Mouse (Mus musculus): ENCODE data around the gene Cfb.

The Cfb gene

GRCm38 (mm10) chr17:34884704-34885103, 22.4 kb upstream of the Cfb start:
- in situ Hi-C loops (cut with MseI, MboI): no loop called here

GRCm38 (mm10) chr17:34883332-34883731, 21.0 kb upstream of the Cfb start:
- in situ Hi-C loops (cut with MseI, MboI): no loop called here

- in situ Hi-C loops (cut with MseI, MboI): no loop called here
Measured at GRCm38 (mm10) chr17:34881683-34882310, 19.5 kb upstream of the Cfb start, which contains the start of gene Gm20547. Gene Gm20547 (minus strand): TSS chr17:34882042.

- in situ Hi-C loops (cut with MseI, MboI): no loop called here
Measured at GRCm38 (mm10) chr17:34881166-34881565, 18.8 kb upstream of the Cfb start.

GRCm38 (mm10) chr17:34879336-34879879, 17.1 kb upstream of the Cfb start, which contains the start of gene Zbtb12:
Gene Zbtb12 (plus strand): TSS chr17:34879483.
- in situ Hi-C loops (cut with MseI, MboI): no loop called here

- in situ Hi-C loops (cut with MseI, MboI): no loop called here
Measured at GRCm38 (mm10) chr17:34874321-34874720, 12.0 kb upstream of the Cfb start.

- in situ Hi-C loops (cut with MseI, MboI): no loop called here
Measured at GRCm38 (mm10) chr17:34865981-34866380, 3.7 kb upstream of the Cfb start.

GRCm38 (mm10) chr17:34861704-34862415, 458 bp downstream of the Cfb start:
- in situ Hi-C loops (cut with MseI, MboI): no loop called here

- in situ Hi-C loops (cut with MseI, MboI): no loop called here
Measured at GRCm38 (mm10) chr17:34860514-34860913, 1.8 kb downstream of the Cfb start.

- in situ Hi-C loops (cut with MseI, MboI): no loop called here
Measured at GRCm38 (mm10) chr17:34858670-34859069, 3.6 kb downstream of the Cfb start.

- in situ Hi-C loops (cut with MseI, MboI): no loop called here
Measured at GRCm38 (mm10) chr17:34855825-34856224, 6.5 kb downstream of the Cfb start.

GRCm38 (mm10) chr17:34854761-34855160, 7.6 kb downstream of the Cfb start:
- in situ Hi-C loops (cut with MseI, MboI): no loop called here

- in situ Hi-C loops (cut with MseI, MboI): no loop called here
Measured at GRCm38 (mm10) chr17:34853511-34853910, 8.8 kb downstream of the Cfb start.

GRCm38 (mm10) chr17:34850517-34851125, 11.7 kb downstream of the Cfb start:
- in situ Hi-C loops (cut with MseI, MboI): no loop called here

- in situ Hi-C loops (cut with MseI, MboI): no loop called here
Measured at GRCm38 (mm10) chr17:34849722-34850516, 12.4 kb downstream of the Cfb start, which contains the start of the genes Skiv2l and Nelfe. Gene Skiv2l (minus strand): TSS chr17:34850210. Gene Nelfe (plus strand): TSS chr17:34850391.

- in situ Hi-C loops (cut with MseI, MboI): no loop called here
Measured at GRCm38 (mm10) chr17:34847615-34848014, 14.7 kb downstream of the Cfb start.

- in situ Hi-C loops (cut with MseI, MboI): no loop called here
Measured at GRCm38 (mm10) chr17:34847192-34847591, 15.1 kb downstream of the Cfb start.

- in situ Hi-C loops (cut with MseI, MboI): no loop called here
Measured at GRCm38 (mm10) chr17:34844884-34845283, 17.4 kb downstream of the Cfb start.

- in situ Hi-C loops (cut with MseI, MboI): no loop called here
Measured at GRCm38 (mm10) chr17:34840736-34841307, 21.5 kb downstream of the Cfb start.

GRCm38 (mm10) chr17:34838785-34839184, 23.5 kb downstream of the Cfb start:
- in situ Hi-C loops (cut with MseI, MboI): no loop called here

Data from mouse trophoblast stem cell (cell line).